Mouse (Mus musculus) hindbrain, embryonic 10.5 days (tissue): ENCODE measurements around the gene Snn. TPM values are rescaled to one million over a fixed set of nuclear protein-coding genes. Genes with fewer than 3 reads are reported as not detected.

ENCODE experiments used
- DNase-seq: peaks from one replicate; pipeline ENCODE4 v3.0.0-alpha.2; 2017; ENCODE audit warnings: low spot score
- H3K27ac ChIP-seq: fragments of 300-500 bp; sonication (generic); 2 replicates; pipeline ENCODE4 v1.5.1; 2016; ENCODE audit warnings: mild to moderate bottlenecking, moderate library complexity
- H3K27me3 ChIP-seq: fragments of 300-500 bp; sonication (generic); 2 replicates; pipeline ENCODE4 v1.6.1; 2016; ENCODE audit warnings: mild to moderate bottlenecking; ENCODE audit not compliant: poor library complexity, insufficient read depth, severe bottlenecking
- H3K36me3 ChIP-seq: fragments of 300-500 bp; sonication (generic); 2 replicates; pipeline ENCODE4 v1.6.1; 2016; ENCODE audit warnings: mild to moderate bottlenecking, moderate library complexity
- H3K4me1 ChIP-seq: fragments of 300-500 bp; sonication (generic); replicated peaks from 2 replicates; pipeline ENCODE4 v1.6.1; 2016; ENCODE audit warnings: mild to moderate bottlenecking
- H3K4me3 ChIP-seq: fragments of 300-500 bp; sonication (generic); 2 replicates; pipeline ENCODE4 v1.5.1; 2016; ENCODE audit warnings: mild to moderate bottlenecking, moderate library complexity
- H3K9me3 ChIP-seq: fragments of 300-500 bp; sonication (generic); 2 replicates; pipeline ENCODE4 v1.6.1; 2016; ENCODE audit warnings: mild to moderate bottlenecking, moderate library complexity
- whole genome bisulfite sequencing: fragments of 180-500 bp; shearing (Covaris S2); methylation state at CpG from one replicate; pipeline ENCODE4 v1.1.7; 2016; 5-methylcytosine and 5-hydroxymethylcytosine counted together
- polyA plus RNA-seq: library from polyadenylated mRNA; unstranded; fragments of >200 nt; fragmentation: Nextera tagmentation; extraction: Ambion mirVana; gene quantifications from 2 replicates; pipeline ENCODE4 v1.2.1, GENCODE M21; 2016

The Snn gene
- polyA plus RNA-seq, 1 experiment from 2014 or later, result 94.7 TPM

DNA sequence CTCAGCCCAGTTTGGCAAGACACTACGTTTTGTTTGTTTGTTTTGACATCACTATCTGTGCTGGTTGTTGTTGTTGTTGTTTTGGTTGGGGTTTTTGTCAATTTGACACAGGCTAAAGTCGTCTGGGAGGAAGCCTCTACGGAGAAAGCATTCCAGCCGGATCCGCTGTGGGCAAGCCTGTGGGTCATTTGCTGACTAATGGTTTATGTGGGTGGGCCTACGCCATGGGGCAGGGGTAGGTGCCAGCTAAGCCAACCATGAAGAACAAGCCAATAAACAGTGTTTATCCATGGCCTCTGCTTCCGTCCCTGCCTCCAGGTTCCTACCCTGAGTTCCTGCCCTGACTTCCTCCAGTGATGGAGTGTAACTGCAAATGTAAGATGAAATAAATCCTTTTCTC is 32.5 kb upstream of the Snn start:
- H3K36me3 ChIP-seq, result no peaks in the 10 kb centered on the region
- H3K4me1 ChIP-seq, result 0 out of 2 replicates have a peak, but pooled peaks cover 3% of the 10 kb centered on the region
- no peaks in the 10 kb centered on the region for H3K9me3 ChIP-seq
- WGBS, result 87% methylated on average over 7 of the region's 7 CpGs
- H3K4me3 ChIP-seq, result no peak overlapping the region
- H3K27me3 ChIP-seq, result no peaks in the 10 kb centered on the region
- no peak for DNase-seq
- no peak overlapping the region for H3K27ac ChIP-seq

GRCm38 (mm10) chr16:11030844-11031243 is 29.9 kb upstream of the Snn start:
- Histone ChIP-seq H3K9me3 (no peaks in the 10 kb centered on the region), H3K4me1 (peaks cover 1% of the 10 kb centered on the region; the same call in 1 of the 2 replicates), H3K27ac (no peak overlapping the region), H3K4me3 (no peak overlapping the region), H3K36me3 (no peaks in the 10 kb centered on the region), H3K27me3 (no peaks in the 10 kb centered on the region)
- no peak for DNase-seq
- 85% methylated on average over 4 of the region's 4 CpGs for WGBS

- WGBS, result 70% methylated on average over 3 of the region's 3 CpGs
- no peaks in the 10 kb centered on the region for H3K36me3 ChIP-seq
- no peak for DNase-seq
- peaks cover 6% of the 10 kb centered on the region; the same call in 1 of the 2 replicates for H3K4me1 ChIP-seq
- H3K27ac ChIP-seq, result no peak overlapping the region
- no peak overlapping the region for H3K4me3 ChIP-seq
- H3K9me3 ChIP-seq, result no peaks in the 10 kb centered on the region
- no peaks in the 10 kb centered on the region for H3K27me3 ChIP-seq
Measured at GRCm38 (mm10) chr16:11031320-11031719, 29.4 kb upstream of the Snn start.

DNA sequence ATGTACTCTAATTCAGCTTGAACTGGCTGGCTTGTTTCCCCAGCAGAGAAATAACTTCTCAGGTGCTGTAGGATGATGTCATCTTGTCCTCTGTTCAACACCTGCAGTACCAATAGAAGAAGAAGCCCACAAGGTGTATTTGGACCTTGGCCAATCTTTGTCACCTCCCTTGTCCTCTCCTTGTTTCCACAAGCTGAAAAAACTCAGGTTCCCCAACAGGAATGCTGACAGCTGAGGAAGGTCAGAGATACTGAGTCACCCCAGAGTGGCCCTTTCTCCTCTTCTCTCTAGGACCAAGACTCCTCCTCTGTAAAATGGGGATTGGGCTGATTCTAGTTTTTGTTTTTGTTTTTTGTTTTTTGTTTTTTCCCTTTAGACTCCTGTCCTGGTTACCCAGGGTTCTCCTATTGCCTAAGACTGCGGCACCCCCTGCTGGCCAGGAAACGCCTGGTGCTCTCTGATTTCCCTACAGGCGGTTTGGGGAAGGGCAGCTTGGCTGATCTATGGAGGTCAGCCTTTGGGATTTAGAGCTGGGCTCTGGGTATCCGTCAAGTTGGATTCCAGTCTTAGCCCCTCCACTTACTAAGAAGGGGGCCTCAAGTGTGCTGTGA is 26.4 kb upstream of the Snn start:
- Histone ChIP-seq H3K36me3 (no peaks in the 10 kb centered on the region), H3K9me3 (no peaks in the 10 kb centered on the region), H3K27me3 (no peaks in the 10 kb centered on the region), H3K4me3 (no peak overlapping the region), H3K27ac (peak overlapping the region; percentile 24; the same call in 1 of the 2 replicates), H3K4me1 (peaks cover 8% of the 10 kb centered on the region; the same call in 1 of the 2 replicates)
- DNase-seq, result peak; percentile 85
- 2% methylated on average over 4 of the region's 4 CpGs for WGBS

DNA sequence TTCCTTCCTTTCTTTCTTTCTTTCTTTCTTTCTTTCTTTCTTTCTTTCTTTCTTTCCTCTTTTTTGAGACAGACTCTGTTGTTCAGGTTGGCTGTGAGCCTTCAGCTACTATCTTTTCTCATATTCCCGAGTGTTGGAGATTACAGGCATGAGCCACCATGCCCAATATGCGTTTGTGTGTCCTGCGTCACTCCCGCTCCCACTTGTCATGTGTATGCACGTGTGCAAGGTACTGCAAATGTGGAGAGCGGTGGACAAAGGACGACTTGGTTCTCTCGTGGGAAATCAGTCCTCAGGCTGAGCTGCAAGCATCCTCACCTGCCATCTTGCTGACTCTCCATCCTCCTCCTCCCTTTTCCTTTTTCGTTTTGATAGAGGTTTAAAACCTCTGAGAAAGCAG is 25.5 kb upstream of the Snn start:
- WGBS, result 85% methylated on average over 9 of the region's 9 CpGs
- Histone ChIP-seq H3K4me3 (no peak overlapping the region), H3K36me3 (no peaks in the 10 kb centered on the region), H3K27ac (no peak overlapping the region), H3K9me3 (no peaks in the 10 kb centered on the region), H3K4me1 (peaks cover 8% of the 10 kb centered on the region; the same call in 1 of the 2 replicates), H3K27me3 (no peaks in the 10 kb centered on the region)
- no peak for DNase-seq

GRCm38 (mm10) chr16:11035790-11036431 is 24.8 kb upstream of the Snn start:
- Histone ChIP-seq H3K4me3 (no peak overlapping the region), H3K27ac (0 out of 2 replicates have a peak overlapping the region, but pooled peaks have one; percentile 26), H3K9me3 (no peaks in the 10 kb centered on the region), H3K27me3 (no peaks in the 10 kb centered on the region), H3K4me1 (peaks cover 8% of the 10 kb centered on the region; the same call in 1 of the 2 replicates), H3K36me3 (no peaks in the 10 kb centered on the region)
- 29% methylated on average over 15 of the region's 15 CpGs for WGBS
- DNase-seq, result peak; percentile 85

- 76% methylated on average over 2 of the region's 2 CpGs for WGBS
- Histone ChIP-seq H3K27me3 (no peaks in the 10 kb centered on the region), H3K27ac (no peak overlapping the region), H3K36me3 (no peaks in the 10 kb centered on the region), H3K4me3 (no peak overlapping the region), H3K9me3 (no peaks in the 10 kb centered on the region), H3K4me1 (peaks cover 8% of the 10 kb centered on the region; the same call in 1 of the 2 replicates)
- no peak for DNase-seq
Measured at GRCm38 (mm10) chr16:11040603-11041002, 20.1 kb upstream of the Snn start.

DNA sequence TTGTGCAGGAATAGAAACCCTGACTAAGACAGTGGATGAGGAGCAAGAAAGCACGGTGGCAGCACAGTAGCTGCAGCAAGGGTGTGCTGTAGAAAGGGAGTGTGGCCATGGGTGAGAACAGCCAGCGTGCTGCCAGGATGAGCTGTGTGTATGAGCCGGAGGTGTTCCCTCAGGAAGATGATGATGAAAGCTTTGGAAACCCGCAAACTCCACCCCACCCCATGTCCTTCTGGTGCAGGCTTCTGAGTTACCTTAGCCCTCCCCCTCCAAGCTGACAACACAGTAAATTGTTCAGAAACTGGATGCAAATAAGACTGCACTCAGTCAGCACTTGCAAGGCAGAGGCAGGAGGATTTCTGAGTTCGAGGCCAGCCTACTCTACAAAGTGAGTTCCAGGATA is 17.5 kb upstream of the Snn start:
- no peak overlapping the region for H3K27ac ChIP-seq
- no peaks in the 10 kb centered on the region for H3K9me3 ChIP-seq
- 0 out of 2 replicates have a peak, but pooled peaks cover 3% of the 10 kb centered on the region for H3K4me1 ChIP-seq
- H3K4me3 ChIP-seq, result no peak overlapping the region
- 89% methylated on average over 5 of the region's 5 CpGs for WGBS
- no peak for DNase-seq
- no peaks in the 10 kb centered on the region for H3K36me3 ChIP-seq
- no peaks in the 10 kb centered on the region for H3K27me3 ChIP-seq

GRCm38 (mm10) chr16:11046437-11046836 is 14.3 kb upstream of the Snn start:
- H3K36me3 ChIP-seq, result no peaks in the 10 kb centered on the region
- 0 out of 2 replicates have a peak, but pooled peaks cover 3% of the 10 kb centered on the region for H3K4me1 ChIP-seq
- no peak overlapping the region for H3K27ac ChIP-seq
- H3K4me3 ChIP-seq, result no peak overlapping the region
- 85% methylated on average over 7 of the region's 7 CpGs for WGBS
- H3K27me3 ChIP-seq, result no peaks in the 10 kb centered on the region
- H3K9me3 ChIP-seq, result no peaks in the 10 kb centered on the region
- DNase-seq, result no peak

- no peak overlapping the region for H3K27ac ChIP-seq
- no peak for DNase-seq
- 88% methylated on average over 7 of the region's 7 CpGs for WGBS
- H3K36me3 ChIP-seq, result no peaks in the 10 kb centered on the region
- H3K27me3 ChIP-seq, result no peaks in the 10 kb centered on the region
- 0 out of 2 replicates have a peak, but pooled peaks cover 3% of the 10 kb centered on the region for H3K4me1 ChIP-seq
- no peaks in the 10 kb centered on the region for H3K9me3 ChIP-seq
- H3K4me3 ChIP-seq, result no peak overlapping the region
Measured at GRCm38 (mm10) chr16:11047130-11047529, 13.6 kb upstream of the Snn start.

DNA sequence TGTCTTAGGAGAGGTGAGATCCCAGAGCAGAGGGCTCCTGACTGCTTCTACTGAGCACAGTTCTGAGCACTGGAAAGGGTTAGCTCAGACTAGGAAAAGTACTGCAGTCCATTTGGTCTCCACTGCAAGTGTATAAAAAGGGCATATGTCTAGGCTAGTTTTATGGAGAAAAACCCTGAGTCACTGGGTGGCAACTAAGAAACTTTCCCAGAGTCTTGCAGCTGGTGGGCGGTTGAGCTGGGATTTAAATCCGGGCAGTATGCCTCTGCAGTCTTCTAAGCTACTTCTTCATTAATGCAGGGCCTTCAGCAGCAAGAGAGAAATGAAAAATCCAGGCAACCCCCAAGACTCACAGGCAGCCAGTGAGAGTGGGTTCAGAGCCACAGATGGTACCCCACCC is 10.5 kb upstream of the Snn start:
- 0 out of 2 replicates have a peak, but pooled peaks cover 3% of the 10 kb centered on the region for H3K4me1 ChIP-seq
- H3K27ac ChIP-seq, result no peak overlapping the region
- DNase-seq, result no peak
- H3K4me3 ChIP-seq, result no peak overlapping the region
- H3K36me3 ChIP-seq, result no peaks in the 10 kb centered on the region
- no peaks in the 10 kb centered on the region for H3K9me3 ChIP-seq
- 83% methylated on average over 2 of the region's 2 CpGs for WGBS
- no peaks in the 10 kb centered on the region for H3K27me3 ChIP-seq

DNA sequence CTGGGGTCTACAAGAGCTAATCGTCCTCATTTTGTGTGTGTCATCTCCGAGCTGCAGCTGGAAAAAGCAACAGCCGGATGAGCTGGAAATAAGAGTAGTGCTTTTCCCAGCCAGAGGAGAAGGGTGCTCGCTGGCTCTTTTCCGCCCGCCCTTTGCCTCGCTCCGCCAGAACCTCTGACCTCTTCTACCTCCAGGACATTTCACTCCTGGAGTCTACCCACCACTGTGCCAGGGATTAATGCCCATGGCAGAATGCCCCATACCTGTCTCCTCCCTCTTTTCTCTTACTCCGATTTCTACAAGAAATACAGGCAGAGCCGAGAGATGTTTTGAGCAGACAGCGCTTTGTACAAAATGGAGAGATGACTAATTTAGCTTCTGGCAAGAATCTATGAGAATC is 9.6 kb upstream of the Snn start:
- Histone ChIP-seq H3K9me3 (no peaks in the 10 kb centered on the region), H3K4me1 (0 out of 2 replicates have a peak, but pooled peaks cover 3% of the 10 kb centered on the region), H3K36me3 (no peaks in the 10 kb centered on the region), H3K4me3 (no peak overlapping the region), H3K27ac (no peak overlapping the region), H3K27me3 (no peaks in the 10 kb centered on the region)
- DNase-seq, result no peak
- WGBS, result 90% methylated on average over 11 of the region's 11 CpGs

DNA sequence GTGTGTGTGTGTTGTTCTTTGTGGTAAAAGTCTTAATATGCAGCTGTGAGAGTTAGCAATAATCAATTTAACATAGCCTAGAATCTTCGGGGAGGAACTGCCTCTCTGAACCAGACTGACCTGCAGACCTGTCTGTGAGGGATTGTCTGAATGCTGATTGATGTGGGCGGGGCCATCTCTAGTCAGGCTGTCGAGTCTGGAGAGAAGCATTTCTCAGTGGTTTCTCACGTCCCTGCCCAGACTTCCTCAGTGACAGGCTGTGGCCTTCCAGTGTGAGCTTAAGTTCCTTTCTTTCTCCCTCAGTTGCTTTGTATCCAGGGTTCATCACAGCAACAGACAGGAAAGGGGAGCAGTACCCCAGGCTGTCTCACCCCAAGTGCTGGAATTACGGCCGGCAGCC is 6.3 kb upstream of the Snn start:
- Histone ChIP-seq H3K9me3 (no peaks in the 10 kb centered on the region), H3K27ac (0 out of 2 replicates have a peak overlapping the region, but pooled peaks have one; percentile 12), H3K4me3 (no peak overlapping the region), H3K4me1 (no peaks in the 10 kb centered on the region), H3K27me3 (no peaks in the 10 kb centered on the region), H3K36me3 (no peaks in the 10 kb centered on the region)
- no peak for DNase-seq
- WGBS, result 70% methylated on average over 6 of the region's 6 CpGs
